Mouse (Mus musculus) stomach, postnatal 0 days (tissue): Measurements from ENCODE around the gene Gm14440. TPM values are rescaled to one million over a fixed set of nuclear protein-coding genes. Genes with fewer than 3 reads are reported as not detected.
"Not testable (repeated sequence)": the region's sequence is repeated elsewhere in the genome, so short reads cannot be mapped to it uniquely, and the experiment has no call there.

Experiments
- ATAC-seq: fragments of 200-750 bp; cut with Nextera tagmentation; 2 replicates; pipeline ENCODE4 v1.8.0; 2017; ENCODE audit not compliant: low FRiP score, low TSS enrichment
- DNase-seq: peaks from one replicate; pipeline ENCODE4 v3.0.0-alpha.2; 2016; ENCODE audit warnings: low spot score
- H3K27ac ChIP-seq: fragments of 300-500 bp; sonication (generic); replicated peaks from 2 replicates; pipeline ENCODE4 v1.5.1; 2014; ENCODE audit warnings: mild to moderate bottlenecking, control low read depth
- H3K27me3 ChIP-seq: fragments of 300-500 bp; sonication (generic); 2 replicates; pipeline ENCODE4 v1.6.1; 2014; ENCODE audit warnings: low read length; ENCODE audit not compliant: control insufficient read depth, insufficient read depth
- H3K36me3 ChIP-seq: fragments of 300-500 bp; sonication (generic); 2 replicates; pipeline ENCODE4 v1.6.1; 2014; ENCODE audit warnings: low read length, mixed read lengths; ENCODE audit not compliant: control insufficient read depth, insufficient read depth
- H3K4me1 ChIP-seq: fragments of 300-500 bp; sonication (generic); replicated peaks from 2 replicates; pipeline ENCODE4 v1.6.1; 2014; ENCODE audit warnings: antibody characterized with exemption; ENCODE audit not compliant: control insufficient read depth, insufficient read depth
- H3K4me2 ChIP-seq: fragments of 300-500 bp; sonication (generic); replicated peaks from 2 replicates; pipeline ENCODE4 v1.6.1; 2014; ENCODE audit warnings: low read depth, mild to moderate bottlenecking, control low read depth, moderate library complexity
- H3K4me3 ChIP-seq: fragments of 300-500 bp; sonication (generic); 2 replicates; pipeline ENCODE4 v1.5.1; 2014; ENCODE audit warnings: low read depth, low read length, control low read depth
- H3K9ac ChIP-seq: fragments of 300-500 bp; sonication (generic); 2 replicates; pipeline ENCODE4 v1.6.1; 2014; ENCODE audit warnings: mild to moderate bottlenecking, low read length, control low read depth, mixed read lengths
- H3K9me3 ChIP-seq: fragments of 300-500 bp; sonication (generic); 2 replicates; pipeline ENCODE4 v1.6.1; 2016; ENCODE audit warnings: low read length; ENCODE audit not compliant: control insufficient read depth
- WGBS: fragments of 180-500 bp; shearing (Covaris S2); extraction: QIAGEN DNeasy Blood & Tissue Kit; methylation state at CpG from one replicate; pipeline ENCODE4 v1.1.7; 2014; 5-methylcytosine and 5-hydroxymethylcytosine counted together
- polyA plus RNA-seq: library from polyadenylated mRNA; unstranded; fragments of >200 nt; fragmentation: Nextera tagmentation; extraction: Ambion mirVana; gene quantifications from 2 replicates; pipeline ENCODE4 v1.2.1, GENCODE M21; 2015

Gm14440 gene
- not detected in 2 replicates for polyA plus RNA-seq

DNA sequence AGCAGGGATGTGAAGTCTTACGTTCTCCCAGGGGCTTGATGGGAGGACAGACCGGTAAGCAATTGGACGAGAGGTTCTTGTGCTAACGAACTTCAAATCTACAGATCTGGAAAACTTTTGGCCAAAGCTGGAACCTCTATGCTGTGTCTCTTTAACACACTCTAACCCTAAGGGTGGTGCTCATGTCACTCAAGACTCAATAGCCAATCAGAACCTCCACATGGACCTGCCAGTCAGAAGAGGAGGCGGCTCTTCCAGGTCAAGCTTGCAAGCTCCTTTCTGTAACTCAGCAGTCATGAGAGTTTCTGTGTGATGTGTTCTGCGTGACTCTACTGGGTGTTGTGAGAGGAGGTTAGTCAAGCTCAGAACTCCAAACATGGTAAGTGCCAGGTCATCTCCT, at the start of gene Gm14440:
Gene Gm14440, plus strand, starts transcription at position 301 of the 400 bp plus-strand sequence.
- WGBS = no CpG with 5 or more reads among the region's 6 CpGs
- not testable (repeated sequence) for DNase-seq, H3K36me3 ChIP-seq, ATAC-seq, H3K4me3 ChIP-seq, H3K4me1 ChIP-seq, H3K4me2 ChIP-seq, H3K27me3 ChIP-seq, H3K27ac ChIP-seq, H3K9me3 ChIP-seq, H3K9ac ChIP-seq

Other genes starting within 250 kb of the Gm14440 start
- 1.5 and 2.0 TPM in 2 replicates for gene Gm14393, start 207.3 kb upstream of the Gm14440 start, polyA plus RNA-seq
- 5.1 and 5.7 TPM in 2 replicates for gene Gm14399, start 133.1 kb upstream of the Gm14440 start, polyA plus RNA-seq
- gene Gm14443, start 99.3 kb upstream of the Gm14440 start, polyA plus RNA-seq = 0.13 and 0.28 TPM in 2 replicates
- gene Gm14391, start 68.2 kb upstream of the Gm14440 start, polyA plus RNA-seq = 0.62 and 3.6 TPM in 2 replicates
- gene Gm4631, start 63.1 kb downstream of the Gm14440 start, polyA plus RNA-seq = 6.9 and 7.1 TPM in 2 replicates
- gene Zfp968, start 97.3 kb downstream of the Gm14440 start, polyA plus RNA-seq = 5.1 and 5.3 TPM in 2 replicates
- gene Gm4724, start 160.7 kb downstream of the Gm14440 start, polyA plus RNA-seq = 13.1 and 13.6 TPM in 2 replicates
- gene Zfp965, start 194.9 kb downstream of the Gm14440 start, polyA plus RNA-seq = 5.6 and 5.7 TPM in 2 replicates